ENCODE assay signal across 19 mouse cellular contexts in the genomic region with DNA sequence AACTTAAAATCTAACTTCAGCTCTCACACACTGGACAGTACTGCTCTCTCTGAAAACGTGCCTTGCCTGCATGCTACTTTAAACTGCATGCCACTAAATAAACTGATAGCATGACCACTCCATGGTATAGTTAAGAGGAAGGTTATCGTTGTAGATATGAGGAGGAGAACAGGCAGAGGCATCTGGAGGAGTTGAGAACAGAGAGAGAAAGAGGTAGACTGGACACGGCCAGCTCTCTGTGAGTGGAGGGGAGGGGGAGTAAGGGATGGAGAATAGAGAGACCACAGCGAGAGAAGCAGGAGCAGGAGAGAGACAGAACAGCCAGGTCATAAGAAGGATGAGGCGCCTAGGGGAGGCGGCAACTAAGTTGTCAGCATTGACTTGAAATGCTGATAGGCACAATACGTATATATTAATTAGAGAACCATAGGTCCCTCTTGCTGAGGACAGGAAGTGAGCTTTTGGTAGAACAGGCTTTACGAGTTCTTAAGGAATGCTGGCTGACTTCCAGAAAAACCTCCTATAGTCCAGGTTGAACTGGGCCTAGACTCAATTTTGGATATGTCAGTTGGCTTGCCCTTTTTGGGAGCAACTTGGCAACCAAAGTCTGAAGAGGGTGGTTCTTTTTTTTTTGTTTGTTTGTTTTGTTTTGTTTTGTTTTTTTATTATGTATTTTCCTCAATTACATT.
A peak's percentile ranks its signal among the peaks of the same experiment; 100 is the strongest.
DNase-seq lines count a peak whose midpoint lies in the region; ATAC-seq and TF ChIP-seq lines count a peak whose summit lies in the region.
"Had no signal": no experiment of that assay in that cellular context is flagged by ENCODE, and none has a peak within 500 bp of the region (broad histone marks: within the 10 kb centered on the region; RNA-seq: fewer than 3 reads in every experiment).

No protein-coding gene starts in this region.

- no peaks in the 10 kb centered on the region for H3K9me3 ChIP-seq in kidney, embryonic 15.5 days (replicated peaks)
- no peaks in the 10 kb centered on the region for H3K9me3 ChIP-seq in lung, embryonic 14.5 days (ENCODE audit: low read depth, low read length)
- no peaks in the 10 kb centered on the region for H3K9me3 ChIP-seq in forebrain, embryonic 16.5 days (ENCODE audit: control insufficient read depth, low read length)
- no peaks in the 10 kb centered on the region for H3K9me3 ChIP-seq in forebrain, embryonic 10.5 days
- H3K9me3 ChIP-seq: embryonic facial prominence, embryonic 12.5 days; heart, embryonic 12.5 days; hindbrain, embryonic 12.5 days had no signal

- DNase-seq in kidney, adult 8-10 months, result no peak
- peak; percentile 80 for DNase-seq in lung, embryonic 14.5 days
- DNase-seq in lung, adult 2 months, result no peak
- peak; percentile 68 for DNase-seq in fat pad, adult 2 months (ENCODE audit: extremely low read depth, low read depth, low spot score)
- peak; percentile 56 for DNase-seq in lung, postnatal 36 days
- DNase-seq in forebrain, embryonic 10.5 days (ENCODE audit: extremely low spot score, low spot score), result no peak
- DNase-seq: B cell, adult 2 months; cerebellum, adult 2 months; cerebellum, postnatal 36 days; forebrain, postnatal 0 days; heart, postnatal 14 days; liver; right cerebral cortex, postnatal 25 days had no signal

- no peak overlapping the region for H3K4me3 ChIP-seq in kidney, embryonic 15.5 days (replicated peaks)
- H3K4me3 ChIP-seq in lung, embryonic 14.5 days (ENCODE audit: low read depth, low read length), result no peak overlapping the region
- no peak overlapping the region for H3K4me3 ChIP-seq in lung, adult 2 months (replicated peaks; ENCODE audit: extremely low read depth, low read depth, low read length)
- H3K4me3 ChIP-seq in forebrain, embryonic 16.5 days (replicated peaks; ENCODE audit: low read length), result no peak overlapping the region
- no peak overlapping the region for H3K4me3 ChIP-seq in forebrain, embryonic 10.5 days
- H3K4me3 ChIP-seq: embryonic facial prominence, embryonic 12.5 days; heart, embryonic 12.5 days; hindbrain, embryonic 12.5 days had no signal

- ATAC-seq in kidney, embryonic 15.5 days (replicated peaks; ENCODE audit: low FRiP score), result no peak
- ATAC-seq in lung, embryonic 14.5 days (ENCODE audit: insufficient read depth), result no peak
- no peak for ATAC-seq in forebrain, embryonic 16.5 days
- ATAC-seq: forebrain, postnatal 0 days; midbrain, embryonic 16.5 days had no signal

- no peak overlapping the region for H3K9ac ChIP-seq in kidney, embryonic 15.5 days
- no peak overlapping the region for H3K9ac ChIP-seq in lung, embryonic 14.5 days
- no peak overlapping the region for H3K9ac ChIP-seq in forebrain, embryonic 16.5 days (replicated peaks; ENCODE audit: low read depth, low read length)
- H3K9ac ChIP-seq: embryonic facial prominence, embryonic 12.5 days; forebrain, postnatal 0 days; heart, embryonic 12.5 days; hindbrain, embryonic 12.5 days had no signal

- H3K27ac ChIP-seq in kidney, embryonic 15.5 days, result peak overlapping the region; percentile 58
- no peak overlapping the region; the same call in 1 of the 2 replicates for H3K27ac ChIP-seq in lung, embryonic 14.5 days (ENCODE audit: low read depth)
- H3K27ac ChIP-seq in forebrain, embryonic 16.5 days (ENCODE audit: low read length), result no peak overlapping the region
- H3K27ac ChIP-seq in forebrain, embryonic 10.5 days, result no peak overlapping the region
- H3K27ac ChIP-seq: embryonic facial prominence, embryonic 12.5 days; hindbrain, embryonic 12.5 days had no signal

- 60% methylated on average over 8 of the region's 8 CpGs for WGBS in kidney, embryonic 15.5 days
- WGBS in lung, embryonic 14.5 days, result 42% methylated on average over 8 of the region's 8 CpGs
- 65% methylated on average over 8 of the region's 8 CpGs for WGBS in lung, adult 2 months
- 82% methylated on average over 8 of the region's 8 CpGs for WGBS in forebrain, embryonic 16.5 days
- 83% methylated on average over 8 of the region's 8 CpGs for WGBS in forebrain, embryonic 10.5 days

- H3K4me1 ChIP-seq in kidney, embryonic 15.5 days, result peaks cover 14% of the 10 kb centered on the region; the same call in 1 of the 2 replicates
- H3K4me1 ChIP-seq in lung, embryonic 14.5 days (ENCODE audit: insufficient read depth), result no peaks in the 10 kb centered on the region
- H3K4me1 ChIP-seq in lung, adult 2 months (ENCODE audit: control insufficient read depth, insufficient read depth, low read length), result no peaks in the 10 kb centered on the region; the same call in 1 of the 2 replicates
- no peaks in the 10 kb centered on the region for H3K4me1 ChIP-seq in forebrain, embryonic 16.5 days (replicated peaks; ENCODE audit: control insufficient read depth, insufficient read depth, low read length)
- no peaks in the 10 kb centered on the region for H3K4me1 ChIP-seq in forebrain, embryonic 10.5 days
- H3K4me1 ChIP-seq: embryonic facial prominence, embryonic 12.5 days; hindbrain, embryonic 12.5 days had no signal

- no peaks in the 10 kb centered on the region for H3K27me3 ChIP-seq in kidney, embryonic 15.5 days
- no peaks in the 10 kb centered on the region for H3K27me3 ChIP-seq in lung, embryonic 14.5 days (ENCODE audit: insufficient read depth, low read length)
- no peaks in the 10 kb centered on the region for H3K27me3 ChIP-seq in forebrain, embryonic 16.5 days (replicated peaks; ENCODE audit: control insufficient read depth, insufficient read depth, low read length)
- H3K27me3 ChIP-seq in forebrain, embryonic 10.5 days (ENCODE audit: poor library complexity, severe bottlenecking), result no peaks in the 10 kb centered on the region
- H3K27me3 ChIP-seq: embryonic facial prominence, embryonic 12.5 days; heart, embryonic 12.5 days; hindbrain, embryonic 12.5 days had no signal

- TF ChIP-seq CTCF in lung, embryonic 14.5 days (IDR thresholded peaks at IDR 0.05; ENCODE audit: low read depth), result no peak
- no peak for TF ChIP-seq CTCF in lung, adult 2 months (IDR thresholded peaks at IDR 0.05; ENCODE audit: insufficient read depth, low read length)

- H3K36me3 ChIP-seq in kidney, embryonic 15.5 days, result peaks cover 10% of the 10 kb centered on the region
- peaks cover 4% of the 10 kb centered on the region; the same call in 1 of the 2 replicates for H3K36me3 ChIP-seq in lung, embryonic 14.5 days (ENCODE audit: insufficient read depth)
- H3K36me3 ChIP-seq in forebrain, embryonic 16.5 days (ENCODE audit: control insufficient read depth, insufficient read depth), result 0 out of 2 replicates have a peak, but pooled peaks cover 2% of the 10 kb centered on the region
- H3K36me3 ChIP-seq in forebrain, embryonic 10.5 days (replicated peaks), result peaks cover 4% of the 10 kb centered on the region; the same call in 1 of the 2 replicates

- no peak for TF ChIP-seq POLR2A in lung, adult 2 months (IDR thresholded peaks at IDR 0.05; ENCODE audit: borderline replicate concordance, extremely low read depth, low read depth, low read length)

- H3K4me2 ChIP-seq in kidney, embryonic 15.5 days, result no peak overlapping the region
- no peak overlapping the region for H3K4me2 ChIP-seq in lung, embryonic 14.5 days
- no peak overlapping the region for H3K4me2 ChIP-seq in forebrain, embryonic 16.5 days (ENCODE audit: low read length)
- H3K4me2 ChIP-seq: embryonic facial prominence, embryonic 12.5 days; heart, embryonic 12.5 days; hindbrain, embryonic 12.5 days had no signal

Comparison
In these comparisons a context has a peak if more than half of its experiments do, and no peak if none do; other contexts are left out.
1. DNase-seq: peak in lung, embryonic 14.5 days (single experiment), fat pad, adult 2 months (single experiment) and lung, postnatal 36 days (single experiment); none in kidney, adult 8-10 months (0 of 2), lung, adult 2 months (single experiment) and forebrain, embryonic 10.5 days (single experiment).